Mouse (Mus musculus): ENCODE data around the gene Il6ra. TPM values are rescaled to one million over a fixed set of nuclear protein-coding genes. Genes with fewer than 3 reads are reported as not detected.

The Il6ra gene
- polyA plus RNA-seq, 1 experiment from 2014 or later, result 1.2 TPM

- H3K27me3 ChIP-seq (replicated peaks), result no peaks in the 10 kb centered on the region
- no peak overlapping the region for H3K4me2 ChIP-seq
- no peak overlapping the region for H3K9ac ChIP-seq
- H3K4me1 ChIP-seq, result no peaks in the 10 kb centered on the region
- H3K27ac ChIP-seq, result no peak overlapping the region
- no peak overlapping the region for H3K4me3 ChIP-seq
- 94% methylated on average over 3 of the region's 3 CpGs for WGBS
- no peak for ATAC-seq (replicated peaks)
- peaks cover 43% of the 10 kb centered on the region for H3K36me3 ChIP-seq (replicated peaks)
- no peaks in the 10 kb centered on the region for H3K9me3 ChIP-seq
These were observed 23.5 kb upstream of the Il6ra start for GRCm38 (mm10) chr3:89936495-89936894.

DNA sequence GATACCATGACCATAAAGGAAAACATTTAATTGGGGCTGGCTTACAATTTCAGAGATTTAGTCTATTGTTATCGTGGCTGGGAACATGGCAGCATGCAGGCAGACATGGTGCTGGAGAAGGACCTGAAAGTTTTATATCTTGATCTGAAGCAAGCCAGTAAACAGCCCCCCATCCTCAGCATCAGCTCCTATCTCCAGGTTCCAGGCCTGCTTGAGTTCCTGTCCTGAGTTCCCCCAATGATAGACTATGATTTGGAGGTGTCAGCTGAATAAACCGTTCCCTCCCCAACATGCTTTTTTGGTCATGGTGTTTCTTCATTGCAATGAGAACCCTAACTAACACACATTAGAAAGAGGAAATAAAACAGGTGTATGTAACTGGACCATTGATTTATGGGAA lies 19.9 kb upstream of the Il6ra start:
- Histone ChIP-seq H3K27ac (no peak overlapping the region), H3K36me3 (replicated peaks) (peaks cover 13% of the 10 kb centered on the region; the same call in 1 of the 2 replicates), H3K9ac (no peak overlapping the region), H3K4me3 (no peak overlapping the region), H3K27me3 (replicated peaks) (no peaks in the 10 kb centered on the region), H3K4me1 (no peaks in the 10 kb centered on the region), H3K9me3 (no peaks in the 10 kb centered on the region), H3K4me2 (no peak overlapping the region)
- 96% methylated on average over 2 of the region's 2 CpGs for WGBS
- ATAC-seq (replicated peaks), result no peak

DNA sequence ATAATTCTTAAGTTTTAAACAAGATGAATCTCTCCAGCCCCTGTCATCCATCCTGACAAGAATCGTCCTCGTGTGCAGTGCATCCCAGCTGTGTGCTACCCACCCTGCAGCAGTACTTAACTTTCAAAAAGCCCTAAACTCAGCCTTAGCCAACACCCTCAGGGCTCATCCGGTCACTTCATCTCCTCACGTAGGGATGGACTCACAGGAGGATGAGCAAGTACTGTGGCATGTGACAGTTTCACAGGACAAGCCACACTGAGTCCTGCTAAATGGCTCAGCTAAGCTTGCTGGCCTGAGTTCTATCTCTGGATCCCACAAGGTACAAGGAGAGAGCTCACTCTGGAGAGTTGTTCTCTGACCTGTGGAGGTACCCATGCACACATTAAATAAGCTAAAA lies 16.0 kb upstream of the Il6ra start:
- 86% methylated on average over 4 of the region's 4 CpGs for WGBS

DNA sequence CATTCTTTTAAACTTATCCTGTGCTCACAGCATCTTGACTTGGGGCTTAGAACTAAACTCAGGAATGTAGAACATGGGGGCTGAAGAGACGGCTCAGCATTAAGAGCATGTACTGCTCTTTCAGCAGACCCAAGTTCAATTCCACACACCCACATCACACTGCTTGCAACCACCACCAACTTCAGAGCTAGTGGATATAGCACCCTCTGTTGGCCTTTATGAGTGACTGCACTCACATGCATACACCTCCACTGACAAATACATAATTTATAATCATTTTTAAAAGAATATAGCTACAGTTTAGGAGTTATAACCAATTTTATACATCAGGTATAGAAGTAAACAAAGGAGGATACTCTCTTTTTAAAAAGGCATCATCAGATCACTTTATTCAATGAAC lies 13.4 kb upstream of the Il6ra start:
- no peak overlapping the region for H3K9ac ChIP-seq
- no peak overlapping the region for H3K4me2 ChIP-seq
- no peaks in the 10 kb centered on the region for H3K36me3 ChIP-seq (replicated peaks)
- no peak for ATAC-seq (replicated peaks)
- H3K9me3 ChIP-seq, result no peaks in the 10 kb centered on the region
- no peaks in the 10 kb centered on the region for H3K4me1 ChIP-seq
- no peak overlapping the region for H3K27ac ChIP-seq
- 100% methylated on average over 1 of the region's 1 CpGs for WGBS
- no peaks in the 10 kb centered on the region for H3K27me3 ChIP-seq (replicated peaks)
- H3K4me3 ChIP-seq, result no peak overlapping the region

More for the DNA sequence above, 16.0 kb upstream of the Il6ra start:
- Histone ChIP-seq H3K4me3 (no peak overlapping the region), H3K27ac (no peak overlapping the region), H3K4me2 (no peak overlapping the region), H3K4me1 (no peaks in the 10 kb centered on the region), H3K9ac (no peak overlapping the region), H3K27me3 (replicated peaks) (no peaks in the 10 kb centered on the region), H3K9me3 (no peaks in the 10 kb centered on the region), H3K36me3 (replicated peaks) (no peaks in the 10 kb centered on the region)
- ATAC-seq (replicated peaks), result no peak

- no peak for ATAC-seq (replicated peaks)
- Histone ChIP-seq H3K36me3 (replicated peaks) (no peaks in the 10 kb centered on the region), H3K4me1 (no peaks in the 10 kb centered on the region), H3K9ac (no peak overlapping the region), H3K27ac (no peak overlapping the region), H3K27me3 (replicated peaks) (no peaks in the 10 kb centered on the region), H3K9me3 (no peaks in the 10 kb centered on the region), H3K4me2 (no peak overlapping the region), H3K4me3 (no peak overlapping the region)
- 70% methylated on average over 6 of the region's 6 CpGs for WGBS
These were observed 7.7 kb upstream of the Il6ra start for GRCm38 (mm10) chr3:89920711-89921110.

GRCm38 (mm10) chr3:89917408-89917807 lies 4.4 kb upstream of the Il6ra start:
- H3K9ac ChIP-seq, result no peak overlapping the region
- no peak for ATAC-seq (replicated peaks)
- no peak overlapping the region for H3K4me3 ChIP-seq
- no peak overlapping the region for H3K4me2 ChIP-seq
- WGBS, result 48% methylated on average over 3 of the region's 3 CpGs
- peaks cover 13% of the 10 kb centered on the region for H3K4me1 ChIP-seq
- H3K36me3 ChIP-seq (replicated peaks), result no peaks in the 10 kb centered on the region
- no peaks in the 10 kb centered on the region for H3K9me3 ChIP-seq
- no peak overlapping the region for H3K27ac ChIP-seq
- H3K27me3 ChIP-seq (replicated peaks), result peaks cover 21% of the 10 kb centered on the region

DNA sequence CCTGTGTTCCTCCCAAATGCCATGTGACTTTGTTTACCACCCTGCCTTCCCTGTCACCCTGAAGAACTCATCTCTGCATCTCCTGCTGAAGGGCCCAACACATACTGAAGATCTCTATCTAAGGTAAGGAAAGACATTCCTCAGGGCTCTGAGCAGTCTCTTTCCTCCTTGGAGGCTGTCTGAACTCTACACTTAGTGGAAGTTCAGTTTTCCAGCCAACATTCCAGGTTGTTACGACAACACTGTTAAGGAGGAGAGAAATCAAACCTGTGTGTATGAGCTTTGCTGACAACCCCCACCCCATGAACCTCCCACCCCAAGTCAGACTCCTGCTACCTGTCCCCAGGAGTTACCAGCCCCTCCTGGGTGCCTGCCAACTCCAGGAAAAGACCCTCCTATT lies 3.6 kb upstream of the Il6ra start:
- H3K9ac ChIP-seq, result no peak overlapping the region
- no peak overlapping the region for H3K4me2 ChIP-seq
- 93% methylated on average over 1 of the region's 1 CpGs for WGBS
- H3K4me3 ChIP-seq, result no peak overlapping the region
- no peak for ATAC-seq (replicated peaks)
- H3K27ac ChIP-seq, result no peak overlapping the region
- H3K36me3 ChIP-seq (replicated peaks), result no peaks in the 10 kb centered on the region
- H3K27me3 ChIP-seq (replicated peaks), result peaks cover 28% of the 10 kb centered on the region
- peaks cover 15% of the 10 kb centered on the region for H3K4me1 ChIP-seq
- no peaks in the 10 kb centered on the region for H3K9me3 ChIP-seq

- H3K4me2 ChIP-seq, result no peak overlapping the region
These were observed 1.7 kb upstream of the Il6ra start for GRCm38 (mm10) chr3:89914700-89915099.

GRCm38 (mm10) chr3:89912108-89912542 lies 871 bp downstream of the Il6ra start:
- Histone ChIP-seq H3K4me1 (peaks cover 15% of the 10 kb centered on the region), H3K9me3 (no peaks in the 10 kb centered on the region), H3K9ac (no peak overlapping the region), H3K27ac (no peak overlapping the region), H3K4me3 (0 out of 2 replicates have a peak overlapping the region, but pooled peaks have one; percentile 56), H3K27me3 (replicated peaks) (peaks cover 34% of the 10 kb centered on the region), H3K4me2 (peak overlapping the region; percentile 97), H3K36me3 (replicated peaks) (no peaks in the 10 kb centered on the region)
- 0 out of 2 replicates have a peak, but pooled peaks have one; percentile 15 for ATAC-seq (replicated peaks)
- WGBS, result 29% methylated on average over 6 of the region's 6 CpGs

More at GRCm38 (mm10) chr3:89914700-89915099, 1.7 kb upstream of the Il6ra start:
- Histone ChIP-seq H3K27ac (no peak overlapping the region), H3K9ac (no peak overlapping the region), H3K4me3 (no peak overlapping the region), H3K27me3 (replicated peaks) (peaks cover 34% of the 10 kb centered on the region), H3K36me3 (replicated peaks) (no peaks in the 10 kb centered on the region), H3K4me1 (peaks cover 15% of the 10 kb centered on the region), H3K9me3 (no peaks in the 10 kb centered on the region)
- ATAC-seq (replicated peaks), result no peak
- 89% methylated on average over 4 of the region's 4 CpGs for WGBS

DNA sequence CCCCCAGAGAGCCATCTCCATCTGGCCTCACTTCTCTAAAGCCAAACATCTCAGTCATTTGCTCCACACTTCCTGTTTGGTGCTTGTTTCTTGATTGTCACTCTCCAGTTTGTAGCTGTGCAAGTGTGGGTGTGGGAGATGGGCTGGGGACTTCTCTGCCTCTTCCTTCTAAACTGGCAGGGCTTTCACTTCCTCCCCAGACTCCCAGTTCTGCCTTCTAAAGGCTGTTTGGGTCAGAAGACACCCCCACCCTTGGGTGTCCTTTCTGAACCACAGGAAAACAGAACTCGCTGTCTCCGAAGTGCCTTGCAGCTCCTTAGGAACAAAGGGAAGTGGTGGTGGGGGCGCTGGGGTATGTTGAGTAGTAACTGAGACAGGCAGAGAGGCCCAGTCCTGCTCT lies 1.8 kb downstream of the Il6ra start:
- Histone ChIP-seq H3K36me3 (replicated peaks) (no peaks in the 10 kb centered on the region), H3K4me2 (no peak overlapping the region), H3K27ac (no peak overlapping the region), H3K4me1 (peaks cover 15% of the 10 kb centered on the region), H3K9me3 (no peaks in the 10 kb centered on the region), H3K9ac (no peak overlapping the region), H3K4me3 (no peak overlapping the region), H3K27me3 (replicated peaks) (peaks cover 34% of the 10 kb centered on the region)
- 91% methylated on average over 3 of the region's 3 CpGs for WGBS
- ATAC-seq (replicated peaks), result no peak

DNA sequence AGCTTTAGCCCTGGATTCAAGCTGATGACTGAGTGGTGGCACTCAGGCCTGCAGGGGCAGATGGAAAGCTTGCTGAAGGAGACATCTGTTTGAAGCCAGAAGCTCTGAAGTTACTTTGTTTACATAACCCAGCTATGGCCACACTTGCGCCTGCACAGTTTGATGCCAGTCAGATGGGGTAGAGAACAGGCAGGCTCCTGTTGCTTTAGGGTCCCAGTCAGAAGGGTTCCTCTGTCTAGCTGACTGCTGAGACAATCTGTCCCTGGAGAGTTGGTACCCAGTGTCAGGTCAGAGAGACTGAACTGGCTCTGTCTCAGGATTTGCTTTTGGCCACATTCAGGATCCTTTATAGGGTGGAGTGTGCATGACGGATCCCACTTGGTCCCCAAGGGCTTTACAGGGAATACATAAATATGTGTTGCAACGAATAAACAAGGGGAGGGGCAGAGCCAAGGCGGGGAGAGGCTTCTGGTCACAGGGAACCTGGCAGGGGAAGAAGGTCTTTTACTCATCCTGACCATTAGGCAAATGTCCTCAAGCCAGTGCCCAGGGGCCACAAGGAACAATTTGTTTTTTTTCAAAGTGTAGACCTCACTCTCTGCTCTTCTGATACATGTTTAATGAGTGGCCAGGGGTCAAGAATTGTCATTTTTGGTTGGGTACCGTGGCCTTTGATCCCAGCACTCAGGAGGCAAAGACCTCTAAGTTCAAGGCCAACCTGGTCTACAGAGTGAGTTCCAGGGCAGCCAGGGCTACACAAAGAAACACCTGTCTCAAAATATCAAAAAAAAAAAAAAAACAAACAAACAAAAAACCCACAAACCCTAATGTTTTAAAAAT lies 3.1 kb downstream of the Il6ra start:
- no peak overlapping the region for H3K9ac ChIP-seq
- H3K9me3 ChIP-seq, result no peaks in the 10 kb centered on the region
- H3K27ac ChIP-seq, result no peak overlapping the region
- no peak overlapping the region for H3K4me2 ChIP-seq
- no peak for ATAC-seq (replicated peaks)
- H3K4me1 ChIP-seq, result peaks cover 15% of the 10 kb centered on the region
- 67% methylated on average over 5 of the region's 5 CpGs for WGBS
- H3K27me3 ChIP-seq (replicated peaks), result peaks cover 29% of the 10 kb centered on the region
- no peak overlapping the region for H3K4me3 ChIP-seq
- no peaks in the 10 kb centered on the region for H3K36me3 ChIP-seq (replicated peaks)

GRCm38 (mm10) chr3:89908836-89909235 lies 4.2 kb downstream of the Il6ra start:
- Histone ChIP-seq H3K9ac (no peak overlapping the region), H3K4me2 (no peak overlapping the region), H3K4me1 (peaks cover 15% of the 10 kb centered on the region), H3K9me3 (no peaks in the 10 kb centered on the region), H3K4me3 (no peak overlapping the region), H3K36me3 (replicated peaks) (no peaks in the 10 kb centered on the region), H3K27me3 (replicated peaks) (peaks cover 19% of the 10 kb centered on the region), H3K27ac (no peak overlapping the region)
- 91% methylated on average over 6 of the region's 6 CpGs for WGBS
- ATAC-seq (replicated peaks), result no peak

GRCm38 (mm10) chr3:89907846-89908245 lies 5.2 kb downstream of the Il6ra start:
- no peak for ATAC-seq (replicated peaks)
- 86% methylated on average over 3 of the region's 3 CpGs for WGBS

More at GRCm38 (mm10) chr3:89907846-89908245, 5.2 kb downstream of the Il6ra start:
- Histone ChIP-seq H3K4me2 (no peak overlapping the region), H3K4me1 (peaks cover 6% of the 10 kb centered on the region), H3K36me3 (replicated peaks) (no peaks in the 10 kb centered on the region), H3K9ac (no peak overlapping the region), H3K27me3 (replicated peaks) (peaks cover 17% of the 10 kb centered on the region), H3K9me3 (no peaks in the 10 kb centered on the region), H3K4me3 (no peak overlapping the region), H3K27ac (no peak overlapping the region)

Data from midbrain, embryonic 15.5 days (tissue).